Mouse (Mus musculus): ENCODE results near the gene Ywhag. TPM values are rescaled to one million over a fixed set of nuclear protein-coding genes. Genes with fewer than 3 reads are reported as not detected.

Ywhag gene
- polyA plus RNA-seq, 1 experiment from 2014 or later = 431 TPM

GRCm38 (mm10) chr5:135892589-135893351 lies 41.6 kb downstream of the Ywhag start:
- no peak overlapping the region for H3K4me2 ChIP-seq (ENCODE audit: low read depth, low read length)
- H3K36me3 ChIP-seq (ENCODE audit: control insufficient read depth, insufficient read depth, low read length) = no peaks in the 10 kb centered on the region
- H3K4me1 ChIP-seq (ENCODE audit: control insufficient read depth, insufficient read depth, low read length) = no peaks in the 10 kb centered on the region
- no peak overlapping the region for H3K4me3 ChIP-seq (ENCODE audit: low read depth, low read length)
- H3K9ac ChIP-seq (replicated peaks; ENCODE audit: low read depth, low read length) = no peak overlapping the region
- no peak for ATAC-seq (ENCODE audit: low read depth)
- H3K27ac ChIP-seq (ENCODE audit: low read depth, low read length) = no peak overlapping the region
- H3K27me3 ChIP-seq (ENCODE audit: control insufficient read depth, insufficient read depth, low read length) = peaks cover 4% of the 10 kb centered on the region
- no peaks in the 10 kb centered on the region for H3K9me3 ChIP-seq (ENCODE audit: control insufficient read depth, low read length)
- 60% methylated on average over 9 of the region's 9 CpGs for WGBS

GRCm38 (mm10) chr5:135890920-135891319 lies 43.5 kb downstream of the Ywhag start:
- Histone ChIP-seq H3K9me3 (ENCODE audit: control insufficient read depth, low read length) (no peaks in the 10 kb centered on the region), H3K4me2 (ENCODE audit: low read depth, low read length) (no peak overlapping the region), H3K27ac (ENCODE audit: low read depth, low read length) (no peak overlapping the region), H3K9ac (replicated peaks; ENCODE audit: low read depth, low read length) (no peak overlapping the region), H3K4me1 (ENCODE audit: control insufficient read depth, insufficient read depth, low read length) (no peaks in the 10 kb centered on the region), H3K36me3 (ENCODE audit: control insufficient read depth, insufficient read depth, low read length) (no peaks in the 10 kb centered on the region), H3K4me3 (ENCODE audit: low read depth, low read length) (no peak overlapping the region), H3K27me3 (ENCODE audit: control insufficient read depth, insufficient read depth, low read length) (peaks cover 9% of the 10 kb centered on the region)
- ATAC-seq (ENCODE audit: low read depth) = no peak
- 71% methylated on average over 3 of the region's 3 CpGs for WGBS

DNA sequence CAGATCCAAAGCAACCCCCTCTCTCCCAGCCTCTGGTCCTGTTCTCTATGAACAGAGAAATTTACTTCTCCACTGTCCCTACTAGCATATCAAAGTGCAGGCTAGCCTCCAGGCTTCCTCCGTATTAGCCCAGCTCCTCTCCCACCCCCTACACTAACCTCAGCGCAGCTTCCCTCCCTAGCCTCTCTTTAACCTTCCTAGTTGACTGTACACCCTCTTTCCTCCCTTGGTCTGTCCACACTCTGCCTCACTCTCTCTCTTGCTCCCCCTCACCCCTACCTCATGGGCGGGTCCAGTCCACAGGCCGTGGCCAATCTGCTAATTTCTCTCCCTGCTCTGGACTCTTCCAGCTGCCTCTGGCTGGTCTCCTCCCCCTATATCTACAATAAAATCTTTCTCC lies 44.1 kb downstream of the Ywhag start:
- Histone ChIP-seq H3K9me3 (ENCODE audit: control insufficient read depth, low read length) (no peaks in the 10 kb centered on the region), H3K27ac (ENCODE audit: low read depth, low read length) (no peak overlapping the region), H3K4me1 (ENCODE audit: control insufficient read depth, insufficient read depth, low read length) (no peaks in the 10 kb centered on the region), H3K4me3 (ENCODE audit: low read depth, low read length) (no peak overlapping the region), H3K27me3 (ENCODE audit: control insufficient read depth, insufficient read depth, low read length) (peaks cover 9% of the 10 kb centered on the region), H3K4me2 (ENCODE audit: low read depth, low read length) (no peak overlapping the region), H3K36me3 (ENCODE audit: control insufficient read depth, insufficient read depth, low read length) (no peaks in the 10 kb centered on the region), H3K9ac (replicated peaks; ENCODE audit: low read depth, low read length) (no peak overlapping the region)
- 58% methylated on average over 4 of the region's 4 CpGs for WGBS
- no peak for ATAC-seq (ENCODE audit: low read depth)

DNA sequence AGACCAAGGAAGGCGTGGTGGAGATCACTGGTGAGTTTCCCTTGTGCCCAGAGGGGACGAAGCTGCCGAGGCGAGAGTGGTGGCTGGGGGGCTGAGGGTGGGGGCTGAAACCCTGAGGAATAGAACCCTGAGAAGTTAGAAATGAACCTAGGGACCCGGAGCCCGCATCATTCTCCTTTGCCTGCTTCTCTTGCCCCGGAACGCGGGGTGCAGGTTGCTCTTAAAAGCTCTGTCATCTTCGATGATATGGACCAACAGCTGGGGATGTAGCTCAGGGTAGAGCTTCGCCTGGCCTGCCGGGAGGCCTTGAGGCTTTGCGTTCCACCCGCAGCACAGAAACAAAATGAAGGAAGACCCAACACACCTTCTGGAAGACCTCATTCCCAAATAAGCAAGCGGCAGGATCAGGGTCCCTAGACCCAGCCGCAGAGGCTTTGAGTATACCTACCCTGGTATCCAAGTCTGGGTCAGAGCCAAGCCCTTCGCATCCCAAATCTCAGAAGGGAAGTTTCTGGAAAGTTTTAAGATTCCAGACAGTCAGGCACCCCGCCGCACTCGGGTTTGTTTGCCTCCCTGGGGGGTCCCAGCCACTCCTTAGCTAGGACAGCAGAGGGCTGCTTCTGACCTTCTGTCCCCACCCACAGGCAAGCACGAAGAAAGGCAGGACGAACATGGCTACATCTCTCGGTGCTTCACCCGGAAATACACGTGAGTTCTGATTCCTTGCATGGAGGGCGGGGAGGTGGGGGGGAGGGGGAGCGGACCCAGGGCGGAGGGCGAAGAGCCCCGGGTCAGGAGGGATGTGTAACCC lies 45.8 kb downstream of the Ywhag start:
- H3K4me3 ChIP-seq (ENCODE audit: low read depth, low read length) = peak overlapping the region; percentile 12; the same call in 1 of the 2 replicates
- no peak overlapping the region for H3K9ac ChIP-seq (replicated peaks; ENCODE audit: low read depth, low read length)
- H3K9me3 ChIP-seq (ENCODE audit: control insufficient read depth, low read length) = no peaks in the 10 kb centered on the region
- ATAC-seq (ENCODE audit: low read depth) = no peak
- peak overlapping the region; percentile 29; the same call in 1 of the 2 replicates for H3K4me2 ChIP-seq (ENCODE audit: low read depth, low read length)
- H3K27me3 ChIP-seq (ENCODE audit: control insufficient read depth, insufficient read depth, low read length) = peaks cover 9% of the 10 kb centered on the region
- H3K36me3 ChIP-seq (ENCODE audit: control insufficient read depth, insufficient read depth, low read length) = no peaks in the 10 kb centered on the region
- WGBS = 5% methylated on average over 30 of the region's 30 CpGs
- no peaks in the 10 kb centered on the region for H3K4me1 ChIP-seq (ENCODE audit: control insufficient read depth, insufficient read depth, low read length)
- H3K27ac ChIP-seq (ENCODE audit: low read depth, low read length) = no peak overlapping the region

GRCm38 (mm10) chr5:135887675-135888102 lies 46.7 kb downstream of the Ywhag start, which contains the start of gene Hspb1:
Hspb1 (plus strand) TSS chr5:135887919.
- Histone ChIP-seq H3K4me3 (ENCODE audit: low read depth, low read length) (peak within 1 kb of the TSS; percentile 19; the same call in 1 of the 2 replicates), H3K4me1 (ENCODE audit: control insufficient read depth, insufficient read depth, low read length) (no peaks in the 10 kb centered on the region), H3K4me2 (ENCODE audit: low read depth, low read length) (peak within 1 kb of the TSS; percentile 38; the same call in 1 of the 2 replicates), H3K9me3 (ENCODE audit: control insufficient read depth, low read length) (no peaks in the 10 kb centered on the region), H3K27ac (ENCODE audit: low read depth, low read length) (no peak within 1 kb of the TSS), H3K27me3 (ENCODE audit: control insufficient read depth, insufficient read depth, low read length) (peaks cover 9% of the 10 kb centered on the region), H3K9ac (replicated peaks; ENCODE audit: low read depth, low read length) (0 out of 2 replicates have a peak within 1 kb of the TSS, but pooled peaks have one; percentile 32), H3K36me3 (ENCODE audit: control insufficient read depth, insufficient read depth, low read length) (no peaks in the 10 kb centered on the region)
- no peak for ATAC-seq (ENCODE audit: low read depth)
- 2% methylated on average over 24 of the region's 24 CpGs for WGBS

DNA sequence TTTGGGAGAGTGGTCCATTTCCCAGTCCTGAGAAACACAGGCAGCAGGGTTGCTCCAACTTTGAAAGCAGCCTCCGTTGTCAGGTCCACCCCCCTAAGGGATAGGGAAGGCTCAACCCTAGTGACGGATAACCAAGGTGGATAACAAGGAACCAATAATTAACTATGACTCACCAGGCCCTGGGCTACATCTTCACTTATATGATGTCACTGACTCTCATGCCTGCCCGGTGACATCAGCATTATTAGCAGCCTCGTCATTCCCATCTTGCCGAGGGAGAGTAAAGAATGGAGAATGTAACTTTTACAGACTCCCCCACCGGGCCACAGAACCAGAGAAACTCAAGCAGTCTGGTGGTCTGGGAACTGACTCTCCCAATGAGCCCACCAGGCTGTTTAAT lies 49.8 kb downstream of the Ywhag start:
- 77% methylated on average over 6 of the region's 6 CpGs for WGBS
- H3K4me3 ChIP-seq (ENCODE audit: low read depth, low read length) = no peak overlapping the region
- no peak for ATAC-seq (ENCODE audit: low read depth)

GRCm38 (mm10) chr5:135879449-135880158 lies 54.8 kb downstream of the Ywhag start:
- Histone ChIP-seq H3K4me3 (ENCODE audit: low read depth, low read length) (no peak overlapping the region), H3K9ac (replicated peaks; ENCODE audit: low read depth, low read length) (no peak overlapping the region), H3K36me3 (ENCODE audit: control insufficient read depth, insufficient read depth, low read length) (no peaks in the 10 kb centered on the region), H3K27me3 (ENCODE audit: control insufficient read depth, insufficient read depth, low read length) (no peaks in the 10 kb centered on the region), H3K9me3 (ENCODE audit: control insufficient read depth, low read length) (no peaks in the 10 kb centered on the region), H3K4me1 (ENCODE audit: control insufficient read depth, insufficient read depth, low read length) (0 out of 2 replicates have a peak, but pooled peaks cover 5% of the 10 kb centered on the region), H3K27ac (ENCODE audit: low read depth, low read length) (no peak overlapping the region), H3K4me2 (ENCODE audit: low read depth, low read length) (no peak overlapping the region)
- 37% methylated on average over 13 of the region's 13 CpGs for WGBS
- 0 out of 2 replicates have a peak, but pooled peaks have one; percentile 18 for ATAC-seq (ENCODE audit: low read depth)

More for the DNA sequence above, 49.8 kb downstream of the Ywhag start:
- H3K27me3 ChIP-seq (ENCODE audit: control insufficient read depth, insufficient read depth, low read length) = peaks cover 9% of the 10 kb centered on the region
- no peaks in the 10 kb centered on the region for H3K36me3 ChIP-seq (ENCODE audit: control insufficient read depth, insufficient read depth, low read length)
- H3K9me3 ChIP-seq (ENCODE audit: control insufficient read depth, low read length) = no peaks in the 10 kb centered on the region
- no peak overlapping the region for H3K4me2 ChIP-seq (ENCODE audit: low read depth, low read length)
- H3K27ac ChIP-seq (ENCODE audit: low read depth, low read length) = no peak overlapping the region
- no peak overlapping the region for H3K9ac ChIP-seq (replicated peaks; ENCODE audit: low read depth, low read length)
- no peaks in the 10 kb centered on the region for H3K4me1 ChIP-seq (ENCODE audit: control insufficient read depth, insufficient read depth, low read length)

- peak; percentile 67 for ATAC-seq (ENCODE audit: low read depth)
These were observed 56.6 kb downstream of the Ywhag start for GRCm38 (mm10) chr5:135877831-135878231.

More at GRCm38 (mm10) chr5:135877831-135878231, 56.6 kb downstream of the Ywhag start:
- Histone ChIP-seq H3K4me3 (ENCODE audit: low read depth, low read length) (peak overlapping the region; percentile 25), H3K4me2 (ENCODE audit: low read depth, low read length) (peak overlapping the region; percentile 47), H3K36me3 (ENCODE audit: control insufficient read depth, insufficient read depth, low read length) (no peaks in the 10 kb centered on the region), H3K27ac (ENCODE audit: low read depth, low read length) (0 out of 2 replicates have a peak overlapping the region, but pooled peaks have one; percentile 18), H3K9me3 (ENCODE audit: control insufficient read depth, low read length) (no peaks in the 10 kb centered on the region), H3K9ac (replicated peaks; ENCODE audit: low read depth, low read length) (0 out of 2 replicates have a peak overlapping the region, but pooled peaks have one; percentile 41), H3K4me1 (ENCODE audit: control insufficient read depth, insufficient read depth, low read length) (0 out of 2 replicates have a peak, but pooled peaks cover 5% of the 10 kb centered on the region), H3K27me3 (ENCODE audit: control insufficient read depth, insufficient read depth, low read length) (no peaks in the 10 kb centered on the region)
- WGBS = 1% methylated on average over 16 of the region's 16 CpGs

Measured in neural tube, embryonic 14.5 days (tissue).